Mouse (Mus musculus) right cerebral cortex, adult 2 months (tissue): Measurements from ENCODE around the gene Ptk7.

Source experiments
- DNase-seq, 2 experiments: peaks; one replicate each; pipeline ENCODE4 v3.0.0; 2021 to 2022; ENCODE audit warnings: low spot score in 2 of 2

The Ptk7 gene

GRCm38 (mm10) chr17:46521963-46522668 is 107.2 kb downstream of the Ptk7 start:
- no peak for DNase-seq

DNA sequence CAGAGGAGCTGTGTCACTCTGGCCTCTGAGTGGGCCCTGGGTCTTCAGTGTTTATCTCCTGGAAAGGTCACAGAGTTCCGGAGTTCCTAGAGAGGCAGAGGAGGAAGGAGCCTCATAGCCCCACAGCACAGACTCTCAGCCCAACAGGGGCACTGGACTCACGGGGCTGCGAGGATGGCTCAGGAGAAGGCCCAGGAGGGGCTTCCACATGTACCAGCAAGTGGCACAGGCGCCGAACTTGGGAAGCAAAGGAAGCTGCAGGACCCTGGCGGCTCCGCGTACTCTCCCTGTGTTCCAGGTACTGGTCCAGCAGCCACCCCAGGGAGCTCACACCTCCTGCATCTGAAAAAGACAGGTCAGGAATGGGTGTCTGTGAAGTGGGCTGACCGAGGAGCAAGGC is 108.1 kb downstream of the Ptk7 start:
- DNase-seq: no peak

- DNase-seq: no peak
These were observed 108.8 kb downstream of the Ptk7 start for GRCm38 (mm10) chr17:46520385-46520979.

GRCm38 (mm10) chr17:46519971-46520370 is 109.3 kb downstream of the Ptk7 start:
- no peak for DNase-seq
